Mouse (Mus musculus): Measurements from ENCODE around the gene Gm136. TPM values are rescaled to one million over a fixed set of nuclear protein-coding genes. Genes with fewer than 3 reads are reported as not detected.
"Not testable (repeated sequence)": the region's sequence is repeated elsewhere in the genome, so short reads cannot be mapped to it uniquely, and the experiment has no call there.

Gene Gm136
- polyA plus RNA-seq, 1 experiment from 2014 or later, result not detected

GRCm38 (mm10) chr4:34777677-34778527 lies 21.8 kb upstream of the Gm136 start, which contains the start of gene Smim8:
Gene Smim8 (minus strand): TSS chr4:34778423.
- H3K4me2 ChIP-seq (replicated peaks; ENCODE audit: low read depth, low read length), result peak within 1 kb of the TSS; percentile 77
- H3K4me3 ChIP-seq (ENCODE audit: low read length), result peak within 1 kb of the TSS; percentile 85
- no peaks in the 10 kb centered on the region for H3K36me3 ChIP-seq (ENCODE audit: insufficient read depth, low read length)
- peaks cover 3% of the 10 kb centered on the region; the same call in 1 of the 2 replicates for H3K9me3 ChIP-seq (ENCODE audit: low read length)
- ATAC-seq (ENCODE audit: low FRiP score, low TSS enrichment), result peak; percentile 96
- 5% methylated on average over 40 of the region's 40 CpGs for WGBS
- H3K27me3 ChIP-seq (ENCODE audit: insufficient read depth, low read length), result no peaks in the 10 kb centered on the region
- 0 out of 2 replicates have a peak, but pooled peaks cover 3% of the 10 kb centered on the region for H3K4me1 ChIP-seq (ENCODE audit: insufficient read depth, low read length)
- peak within 1 kb of the TSS; percentile 85 for H3K27ac ChIP-seq (ENCODE audit: low read length)
- H3K9ac ChIP-seq (replicated peaks; ENCODE audit: low read length), result peak within 1 kb of the TSS; percentile 94

DNA sequence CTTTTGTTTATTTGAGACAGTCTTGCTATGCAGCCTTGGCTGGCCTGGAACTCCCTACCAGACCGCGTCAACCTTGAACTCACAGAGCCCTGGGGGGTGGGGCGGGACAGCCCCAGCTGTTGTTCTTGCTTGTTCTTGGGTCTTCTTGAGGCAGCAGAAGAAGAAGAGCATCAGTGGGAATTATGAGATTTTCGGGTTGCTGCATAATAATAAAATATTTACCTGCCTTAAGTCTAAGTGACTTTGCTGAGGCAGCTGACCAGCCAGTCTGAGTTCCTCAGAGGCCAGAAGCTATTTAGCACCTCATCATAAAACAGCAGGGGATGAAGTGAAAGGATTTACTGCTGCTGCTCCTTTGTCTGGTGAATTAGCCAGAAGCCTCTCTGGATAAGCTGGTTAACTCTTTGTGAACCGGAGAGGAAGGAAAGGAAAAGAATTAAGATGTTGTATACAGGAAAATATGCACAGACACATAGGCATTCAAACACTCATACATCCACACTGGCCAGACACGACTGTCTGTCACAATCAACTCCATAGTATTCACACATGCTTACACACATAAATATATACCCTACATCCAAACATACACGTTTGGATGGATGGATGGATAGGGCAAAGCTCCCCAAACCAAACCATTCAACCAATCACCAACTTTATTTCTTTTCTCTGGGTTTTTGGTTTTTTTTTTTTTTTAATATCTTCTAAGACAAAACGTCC lies 15.7 kb upstream of the Gm136 start:
- Histone ChIP-seq H3K9me3 (ENCODE audit: low read length) (no peaks in the 10 kb centered on the region), H3K9ac (replicated peaks; ENCODE audit: low read length) (no peak overlapping the region), H3K4me1 (ENCODE audit: insufficient read depth, low read length) (no peaks in the 10 kb centered on the region), H3K27ac (ENCODE audit: low read length) (no peak overlapping the region), H3K36me3 (ENCODE audit: insufficient read depth, low read length) (peaks cover 16% of the 10 kb centered on the region), H3K27me3 (ENCODE audit: insufficient read depth, low read length) (no peaks in the 10 kb centered on the region), H3K4me3 (ENCODE audit: low read length) (no peak overlapping the region), H3K4me2 (replicated peaks; ENCODE audit: low read depth, low read length) (no peak overlapping the region)
- 15% methylated on average over 8 of the region's 8 CpGs for WGBS
- no peak for ATAC-seq (ENCODE audit: low FRiP score, low TSS enrichment)

- H3K36me3 ChIP-seq (ENCODE audit: insufficient read depth, low read length), result no peaks in the 10 kb centered on the region
- H3K4me1 ChIP-seq (ENCODE audit: insufficient read depth, low read length), result no peaks in the 10 kb centered on the region
- H3K9ac ChIP-seq (replicated peaks; ENCODE audit: low read length), result no peak overlapping the region
- no peak overlapping the region for H3K4me3 ChIP-seq (ENCODE audit: low read length)
- no peaks in the 10 kb centered on the region for H3K9me3 ChIP-seq (ENCODE audit: low read length)
- peak overlapping the region; percentile 63; the same call in 1 of the 2 replicates for H3K27ac ChIP-seq (ENCODE audit: low read length)
- no peak for ATAC-seq (ENCODE audit: low FRiP score, low TSS enrichment)
- H3K4me2 ChIP-seq (replicated peaks; ENCODE audit: low read depth, low read length), result no peak overlapping the region
- H3K27me3 ChIP-seq (ENCODE audit: insufficient read depth, low read length), result no peaks in the 10 kb centered on the region
- 36% methylated on average over 6 of the region's 6 CpGs for WGBS
Observed at GRCm38 (mm10) chr4:34749236-34749635, 6.8 kb downstream of the Gm136 start.

DNA sequence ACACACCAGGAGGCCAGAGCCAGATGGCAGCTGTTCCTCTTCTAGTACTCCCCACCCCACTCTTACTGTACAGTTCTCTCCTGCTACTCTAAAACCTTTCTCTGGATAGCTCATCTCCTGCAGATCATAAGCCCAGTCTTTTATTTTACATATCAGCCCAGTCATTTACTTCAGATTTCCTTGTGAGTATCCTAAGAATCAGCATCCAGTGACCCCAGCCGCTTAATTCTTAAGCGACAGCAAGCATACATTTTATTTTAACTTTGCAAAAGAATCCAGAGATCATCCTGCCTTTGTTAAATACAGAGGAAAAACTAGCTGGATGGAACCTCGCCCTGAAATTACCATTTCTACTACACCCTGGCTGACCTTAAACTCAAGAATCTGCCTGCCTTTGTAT lies 21.6 kb downstream of the Gm136 start:
- Histone ChIP-seq H3K36me3 (ENCODE audit: insufficient read depth, low read length) (no peaks in the 10 kb centered on the region), H3K4me2 (replicated peaks; ENCODE audit: low read depth, low read length) (no peak overlapping the region), H3K4me1 (ENCODE audit: insufficient read depth, low read length) (0 out of 2 replicates have a peak, but pooled peaks cover 3% of the 10 kb centered on the region), H3K9me3 (ENCODE audit: low read length) (no peaks in the 10 kb centered on the region), H3K27ac (ENCODE audit: low read length) (no peak overlapping the region), H3K9ac (replicated peaks; ENCODE audit: low read length) (no peak overlapping the region), H3K4me3 (ENCODE audit: low read length) (no peak overlapping the region), H3K27me3 (ENCODE audit: insufficient read depth, low read length) (no peaks in the 10 kb centered on the region)
- ATAC-seq (ENCODE audit: low FRiP score, low TSS enrichment), result no peak
- WGBS, result 76% methylated on average over 3 of the region's 3 CpGs

DNA sequence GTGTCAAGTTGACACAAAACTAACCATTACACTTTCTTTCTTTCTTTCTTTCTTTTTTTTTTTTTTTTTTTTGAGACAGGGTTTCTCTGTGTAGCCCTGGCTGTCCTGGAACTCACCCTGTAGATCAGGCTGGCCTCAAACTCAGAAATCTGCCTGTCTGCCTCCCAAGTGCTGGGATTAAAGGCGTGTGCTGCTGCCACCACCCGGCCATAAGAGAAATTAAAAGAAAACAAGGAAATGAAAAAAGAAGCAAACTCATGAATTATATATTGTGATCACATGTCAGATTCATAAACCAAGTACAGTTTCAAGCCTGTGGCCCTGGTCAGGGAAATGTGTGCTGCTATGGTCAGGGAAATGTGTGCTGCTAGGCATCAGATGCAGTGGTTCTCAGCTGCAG lies 22.6 kb downstream of the Gm136 start:
- H3K9ac ChIP-seq (replicated peaks; ENCODE audit: low read length); H3K27me3 ChIP-seq (ENCODE audit: insufficient read depth, low read length); H3K9me3 ChIP-seq (ENCODE audit: low read length); H3K4me1 ChIP-seq (ENCODE audit: insufficient read depth, low read length); ATAC-seq (ENCODE audit: low FRiP score, low TSS enrichment); H3K4me2 ChIP-seq (replicated peaks; ENCODE audit: low read depth, low read length); H3K36me3 ChIP-seq (ENCODE audit: insufficient read depth, low read length); H3K27ac ChIP-seq (ENCODE audit: low read length); H3K4me3 ChIP-seq (ENCODE audit: low read length): not testable (repeated sequence)
- 34% methylated on average over 2 of the region's 2 CpGs for WGBS

GRCm38 (mm10) chr4:34729851-34730341 lies 26.2 kb downstream of the Gm136 start, which contains the start of gene Cfap206:
Gene Cfap206 (minus strand): TSS chr4:34730206.
- Histone ChIP-seq H3K9me3 (ENCODE audit: low read length) (no peaks in the 10 kb centered on the region), H3K9ac (replicated peaks; ENCODE audit: low read length) (peak within 1 kb of the TSS; percentile 60), H3K36me3 (ENCODE audit: insufficient read depth, low read length) (no peaks in the 10 kb centered on the region), H3K4me3 (ENCODE audit: low read length) (peak within 1 kb of the TSS; percentile 65), H3K4me1 (ENCODE audit: insufficient read depth, low read length) (0 out of 2 replicates have a peak, but pooled peaks cover 4% of the 10 kb centered on the region), H3K27ac (ENCODE audit: low read length) (no peak within 1 kb of the TSS), H3K27me3 (ENCODE audit: insufficient read depth, low read length) (no peaks in the 10 kb centered on the region; the same call in 1 of the 2 replicates), H3K4me2 (replicated peaks; ENCODE audit: low read depth, low read length) (peak within 1 kb of the TSS; percentile 92)
- ATAC-seq (ENCODE audit: low FRiP score, low TSS enrichment), result peak; percentile 99
- under 1% methylated on average over 38 of the region's 38 CpGs for WGBS

GRCm38 (mm10) chr4:34725710-34726109 lies 30.4 kb downstream of the Gm136 start:
- H3K36me3 ChIP-seq (ENCODE audit: insufficient read depth, low read length); H3K9ac ChIP-seq (replicated peaks; ENCODE audit: low read length); H3K27ac ChIP-seq (ENCODE audit: low read length); H3K4me1 ChIP-seq (ENCODE audit: insufficient read depth, low read length); H3K4me2 ChIP-seq (replicated peaks; ENCODE audit: low read depth, low read length); H3K9me3 ChIP-seq (ENCODE audit: low read length); H3K4me3 ChIP-seq (ENCODE audit: low read length); ATAC-seq (ENCODE audit: low FRiP score, low TSS enrichment); H3K27me3 ChIP-seq (ENCODE audit: insufficient read depth, low read length): not testable (repeated sequence)
- 85% methylated on average over 3 of the region's 3 CpGs for WGBS

- WGBS, result 53% methylated on average over 4 of the region's 4 CpGs
- no peak overlapping the region for H3K27ac ChIP-seq (ENCODE audit: low read length)
- no peaks in the 10 kb centered on the region for H3K4me1 ChIP-seq (ENCODE audit: insufficient read depth, low read length)
- no peaks in the 10 kb centered on the region for H3K36me3 ChIP-seq (ENCODE audit: insufficient read depth, low read length)
- no peak overlapping the region for H3K4me3 ChIP-seq (ENCODE audit: low read length)
- no peak overlapping the region for H3K9ac ChIP-seq (replicated peaks; ENCODE audit: low read length)
- H3K9me3 ChIP-seq (ENCODE audit: low read length), result peaks cover 8% of the 10 kb centered on the region; the same call in 1 of the 2 replicates
- no peak overlapping the region for H3K4me2 ChIP-seq (replicated peaks; ENCODE audit: low read depth, low read length)
- no peak for ATAC-seq (ENCODE audit: low FRiP score, low TSS enrichment)
- no peaks in the 10 kb centered on the region; the same call in 1 of the 2 replicates for H3K27me3 ChIP-seq (ENCODE audit: insufficient read depth, low read length)
Observed at GRCm38 (mm10) chr4:34724306-34724705, 31.8 kb downstream of the Gm136 start.

DNA sequence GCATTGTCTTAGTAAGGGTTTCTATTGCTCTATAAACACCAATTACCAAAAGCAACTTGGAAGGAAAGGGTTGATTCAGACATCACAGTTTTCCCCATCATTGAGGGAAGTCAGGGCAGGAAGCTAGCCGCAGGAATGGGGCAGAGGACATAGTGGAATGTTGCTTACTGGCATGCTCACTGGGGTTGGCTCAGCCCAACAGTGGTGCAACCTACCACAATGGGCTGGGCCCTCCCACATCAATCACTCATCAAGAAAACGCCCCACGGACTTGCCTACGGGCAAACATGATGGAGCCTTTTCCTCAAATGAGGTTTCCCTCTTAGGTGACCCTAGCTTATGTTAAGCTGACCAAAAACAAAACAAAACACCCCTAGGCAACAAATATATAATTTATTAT lies 32.9 kb downstream of the Gm136 start:
- Histone ChIP-seq H3K4me1 (ENCODE audit: insufficient read depth, low read length) (no peaks in the 10 kb centered on the region), H3K27me3 (ENCODE audit: insufficient read depth, low read length) (no peaks in the 10 kb centered on the region), H3K27ac (ENCODE audit: low read length) (no peak overlapping the region), H3K36me3 (ENCODE audit: insufficient read depth, low read length) (no peaks in the 10 kb centered on the region), H3K9me3 (ENCODE audit: low read length) (peaks cover 11% of the 10 kb centered on the region; the same call in 1 of the 2 replicates), H3K4me3 (ENCODE audit: low read length) (no peak overlapping the region), H3K4me2 (replicated peaks; ENCODE audit: low read depth, low read length) (no peak overlapping the region), H3K9ac (replicated peaks; ENCODE audit: low read length) (no peak overlapping the region)
- no peak for ATAC-seq (ENCODE audit: low FRiP score, low TSS enrichment)
- WGBS, result 68% methylated on average over 4 of the region's 4 CpGs

Data from kidney, embryonic 16.5 days (tissue).